ENCODE assay signal across 22 mouse cellular contexts in the genomic region with DNA sequence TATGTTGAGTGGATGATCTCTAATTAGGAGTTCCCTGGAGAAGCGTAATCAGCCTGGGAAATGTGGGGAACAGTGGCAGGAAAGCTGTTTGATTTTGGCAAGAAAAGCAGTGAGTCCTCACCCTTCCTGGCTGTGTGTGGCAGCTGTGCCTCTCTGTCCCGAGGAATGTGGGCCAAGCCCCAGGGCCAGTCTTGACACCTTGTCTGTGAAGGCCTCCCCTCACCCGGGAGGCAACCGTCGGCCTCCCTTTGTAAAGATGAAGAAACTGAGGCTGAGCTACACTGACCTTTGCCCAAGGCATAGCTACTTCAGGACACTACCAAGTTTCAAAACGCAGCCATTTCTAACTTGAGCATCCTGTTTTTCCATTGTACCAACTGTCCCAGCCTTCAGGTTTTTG.
A peak's percentile ranks its signal among the peaks of the same experiment; 100 is the strongest.
DNase-seq lines count a peak whose midpoint lies in the region; ATAC-seq and TF ChIP-seq lines count a peak whose summit lies in the region.
"Had no signal": no experiment of that assay in that cellular context is flagged by ENCODE, and none has a peak within 500 bp of the region (broad histone marks: within the 10 kb centered on the region; RNA-seq: fewer than 3 reads in every experiment).

No protein-coding gene starts in this region.

- no peak overlapping the region for H3K9ac ChIP-seq in forebrain, embryonic 15.5 days (replicated peaks)
- 0 out of 2 replicates have a peak overlapping the region, but pooled peaks have one; percentile 19 for H3K9ac ChIP-seq in heart, embryonic 13.5 days
- no peak overlapping the region for H3K9ac ChIP-seq in heart, embryonic 11.5 days (ENCODE audit: low read depth, low read length)
- H3K9ac ChIP-seq: embryonic facial prominence, embryonic 15.5 days; liver, embryonic 13.5 days; midbrain, embryonic 13.5 days had no signal

- no peak for TF ChIP-seq CTCF in left cerebral cortex, adult 2 months (IDR thresholded peaks at IDR 0.05)
- TF ChIP-seq CTCF in brain, embryonic 14.5 days (IDR thresholded peaks at IDR 0.05; ENCODE audit: borderline replicate concordance, extremely low read depth, insufficient read depth, insufficient read length) = no peak

- ATAC-seq in forebrain, embryonic 15.5 days (replicated peaks) = peak; percentile 54
- no peak for ATAC-seq in heart, embryonic 13.5 days (ENCODE audit: extremely low read depth, insufficient number of reproducible peaks, low FRiP score, low TSS enrichment)
- no peak for ATAC-seq in heart, embryonic 11.5 days (replicated peaks; ENCODE audit: insufficient number of reproducible peaks, low FRiP score, low TSS enrichment)
- ATAC-seq: CD4-positive, CD25-positive, alpha-beta regulatory T cell, adult 4 months; intestine, postnatal 0 days; midbrain, embryonic 13.5 days had no signal

- no peak for DNase-seq in forebrain, embryonic 10.5 days (ENCODE audit: extremely low spot score, low spot score)
- DNase-seq in left cerebral cortex, adult 2 months (ENCODE audit: extremely low spot score in 1 of 2, low spot score in 2 of 2) = no peak
- no peak for DNase-seq in left cerebral cortex, adult 9 months (ENCODE audit: low spot score in 2 of 2)
- peak; percentile 81 for DNase-seq in brain, embryonic 14.5 days (ENCODE audit: low read depth)
- DNase-seq in spleen, postnatal 14 days (ENCODE audit: low spot score in 2 of 2) = no peak
- DNase-seq: adrenal gland, postnatal 36 days; cerebellum, adult 11 months; cerebellum, adult 9-11 months; gastrocnemius, postnatal 14 days; heart, postnatal 36 days; kidney, postnatal 25 days; liver, embryonic 13.5 days; lung, adult 2 months; thymus, adult 18-20 months; thymus, postnatal 36 days had no signal

- no peak overlapping the region for H3K4me2 ChIP-seq in forebrain, embryonic 15.5 days (replicated peaks)
- H3K4me2 ChIP-seq in heart, embryonic 13.5 days = no peak overlapping the region
- no peak overlapping the region for H3K4me2 ChIP-seq in heart, embryonic 11.5 days
- H3K4me2 ChIP-seq: embryonic facial prominence, embryonic 15.5 days; liver, embryonic 13.5 days; midbrain, embryonic 13.5 days had no signal

- H3K9me3 ChIP-seq in forebrain, embryonic 15.5 days = no peaks in the 10 kb centered on the region
- no peaks in the 10 kb centered on the region for H3K9me3 ChIP-seq in forebrain, embryonic 10.5 days
- no peaks in the 10 kb centered on the region for H3K9me3 ChIP-seq in heart, embryonic 13.5 days
- H3K9me3 ChIP-seq in heart, embryonic 11.5 days (replicated peaks; ENCODE audit: control insufficient read depth, low read length) = no peaks in the 10 kb centered on the region
- H3K9me3 ChIP-seq: embryonic facial prominence, embryonic 15.5 days; liver, embryonic 13.5 days; midbrain, embryonic 13.5 days had no signal

- no peaks in the 10 kb centered on the region for H3K36me3 ChIP-seq in forebrain, embryonic 15.5 days
- H3K36me3 ChIP-seq in forebrain, embryonic 10.5 days (replicated peaks) = no peaks in the 10 kb centered on the region
- H3K36me3 ChIP-seq in heart, embryonic 13.5 days = no peaks in the 10 kb centered on the region; the same call in 1 of the 2 replicates
- H3K36me3 ChIP-seq in heart, embryonic 11.5 days (ENCODE audit: control insufficient read depth, insufficient read depth, low read length) = no peaks in the 10 kb centered on the region
- H3K36me3 ChIP-seq: embryonic facial prominence, embryonic 15.5 days; liver, embryonic 13.5 days; midbrain, embryonic 13.5 days had no signal

- no peak overlapping the region for H3K4me3 ChIP-seq in forebrain, embryonic 15.5 days
- H3K4me3 ChIP-seq in forebrain, embryonic 10.5 days = no peak overlapping the region
- H3K4me3 ChIP-seq in heart, embryonic 13.5 days = no peak overlapping the region
- H3K4me3 ChIP-seq in heart, embryonic 11.5 days (ENCODE audit: low read depth, low read length) = no peak overlapping the region
- H3K4me3 ChIP-seq in left cerebral cortex, adult 2 months = no peak overlapping the region
- H3K4me3 ChIP-seq: embryonic facial prominence, embryonic 15.5 days; liver, embryonic 13.5 days; midbrain, embryonic 13.5 days had no signal

- peak overlapping the region; percentile 2; the same call in 1 of the 2 replicates for H3K27ac ChIP-seq in forebrain, embryonic 15.5 days (replicated peaks)
- H3K27ac ChIP-seq in forebrain, embryonic 10.5 days = no peak overlapping the region; the same call in 1 of the 2 replicates
- H3K27ac ChIP-seq in heart, embryonic 13.5 days (replicated peaks) = no peak overlapping the region
- no peak overlapping the region for H3K27ac ChIP-seq in heart, embryonic 11.5 days (ENCODE audit: low read depth, low read length)
- H3K27ac ChIP-seq in left cerebral cortex, adult 2 months = 0 out of 2 replicates have a peak overlapping the region, but pooled peaks have one; percentile 24
- H3K27ac ChIP-seq: embryonic facial prominence, embryonic 15.5 days; liver, embryonic 13.5 days; midbrain, embryonic 13.5 days had no signal

- intact Hi-C loops in left cerebral cortex, adult 2 months (cut with DNase I) = loop anchor here (10.0 kb wide), 3 partner anchors 161 to 921 kb away; no protein-coding TSS in a partner anchor

- H3K27me3 ChIP-seq in forebrain, embryonic 15.5 days = no peaks in the 10 kb centered on the region
- H3K27me3 ChIP-seq in forebrain, embryonic 10.5 days (ENCODE audit: poor library complexity, severe bottlenecking) = no peaks in the 10 kb centered on the region
- H3K27me3 ChIP-seq in heart, embryonic 13.5 days (replicated peaks) = no peaks in the 10 kb centered on the region
- H3K27me3 ChIP-seq in heart, embryonic 11.5 days (ENCODE audit: control insufficient read depth, insufficient read depth, low read length) = no peaks in the 10 kb centered on the region
- H3K27me3 ChIP-seq: embryonic facial prominence, embryonic 15.5 days; liver, embryonic 13.5 days; midbrain, embryonic 13.5 days had no signal

- 31% methylated on average over 6 of the region's 6 CpGs for WGBS in forebrain, embryonic 15.5 days
- WGBS in forebrain, embryonic 10.5 days = 51% methylated on average over 6 of the region's 6 CpGs
- 57% methylated on average over 6 of the region's 6 CpGs for WGBS in heart, embryonic 13.5 days
- WGBS in heart, embryonic 11.5 days (ENCODE audit: insufficient replicate concordance) = 50% methylated on average over 6 of the region's 6 CpGs

- TF ChIP-seq POLR2A in brain, embryonic 14.5 days (IDR thresholded peaks at IDR 0.05; ENCODE audit: borderline replicate concordance, extremely low read depth, insufficient read depth, insufficient read length, poor library complexity, severe bottlenecking) = no peak

- H3K4me1 ChIP-seq in forebrain, embryonic 15.5 days = peaks cover 30% of the 10 kb centered on the region
- peaks cover 34% of the 10 kb centered on the region for H3K4me1 ChIP-seq in forebrain, embryonic 10.5 days
- H3K4me1 ChIP-seq in heart, embryonic 13.5 days = peaks cover 42% of the 10 kb centered on the region
- peaks cover 26% of the 10 kb centered on the region for H3K4me1 ChIP-seq in heart, embryonic 11.5 days (ENCODE audit: control insufficient read depth, insufficient read depth, low read length)

Comparison
In these comparisons a context has a peak if more than half of its experiments do, and no peak if none do; other contexts are left out.
1. H3K27ac ChIP-seq: peak in forebrain, embryonic 15.5 days (single experiment) and left cerebral cortex, adult 2 months (single experiment); none in forebrain, embryonic 10.5 days (single experiment), heart, embryonic 13.5 days (single experiment) and heart, embryonic 11.5 days (single experiment).